Comparison of ENCODE assay signal across 8 mouse cellular contexts in the genomic region with DNA sequence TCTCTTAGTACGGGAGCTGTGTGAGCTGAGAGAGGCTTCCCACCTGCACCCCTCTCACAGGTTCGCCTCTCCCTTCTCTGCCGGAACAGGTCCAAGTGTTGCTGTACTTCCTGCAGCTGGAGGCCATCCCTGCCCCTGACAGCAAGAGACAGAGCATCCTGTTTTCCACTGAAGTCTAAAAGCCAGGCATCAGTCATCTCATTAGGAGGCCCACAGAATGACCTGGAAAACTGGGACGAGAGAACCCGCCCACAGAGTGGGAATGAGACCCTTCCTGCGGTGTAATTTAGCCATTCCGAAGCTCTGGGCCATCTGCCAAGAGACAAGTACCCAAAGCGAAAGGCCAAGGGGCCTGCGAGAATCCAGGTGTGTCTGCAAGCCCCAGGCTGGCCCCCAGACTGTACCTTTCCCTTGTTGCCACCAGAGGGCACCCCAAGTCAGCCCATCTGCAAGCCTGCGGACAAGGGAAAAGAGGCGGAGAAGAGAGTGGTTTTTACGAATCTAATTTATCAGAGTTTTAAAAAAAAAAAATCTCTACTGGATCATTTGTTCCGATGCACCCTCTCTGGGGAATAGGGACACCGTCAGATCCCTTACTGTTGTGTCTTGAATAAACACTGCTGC. TPM values are rescaled to one million over a fixed set of nuclear protein-coding genes. Genes with fewer than 3 reads are reported as not detected.
DNase-seq lines count a peak whose midpoint lies in the region; ATAC-seq and TF ChIP-seq lines count a peak whose summit lies in the region.

No protein-coding gene starts in this region.

- TF ChIP-seq CTCF in Patski (IDR thresholded peaks at IDR 0.05): no peak
- TF ChIP-seq CTCF in forebrain, postnatal 0 days (IDR thresholded peaks at IDR 0.05; ENCODE audit: low read depth): peak; percentile 90

- H3K27me3 ChIP-seq in Patski: no peaks in the 10 kb centered on the region
- no peaks in the 10 kb centered on the region for H3K27me3 ChIP-seq in forebrain, postnatal 0 days (ENCODE audit: insufficient read depth, low read length)
- H3K27me3 ChIP-seq in midbrain, embryonic 10.5 days (ENCODE audit: low read depth, poor library complexity, severe bottlenecking): no peaks in the 10 kb centered on the region

- H3K9me3 ChIP-seq in forebrain, postnatal 0 days (ENCODE audit: low read length): no peaks in the 10 kb centered on the region
- H3K9me3 ChIP-seq in midbrain, embryonic 10.5 days (replicated peaks): no peaks in the 10 kb centered on the region

- intact Hi-C loops in left cerebral cortex, postnatal 10 days (cut with DNase I): loop anchor here (2.0 to 5.0 kb wide), 3 partner anchors 70 to 305 kb away; no protein-coding TSS in a partner anchor

- in situ Hi-C loops in Patski (cut with MboI; ENCODE audit: low pct_unique_long_range_greater_than_20kb): no loop called here

- peak; percentile 73 for ATAC-seq in Patski
- ATAC-seq in forebrain, postnatal 0 days: peak; percentile 86

- no peak overlapping the region for H3K27ac ChIP-seq in forebrain, postnatal 0 days (ENCODE audit: low read depth, low read length)
- no peak overlapping the region for H3K27ac ChIP-seq in midbrain, embryonic 10.5 days (replicated peaks)

- CTCF ChIA-PET in Patski (lab: Charles Lee): interaction anchor here (0.6 to 2.0 kb wide), 10 partner anchors 10 to 253 kb away, joined by 3 to 13 read pairs (median 4); no protein-coding TSS in a partner anchor

- H3K4me2 ChIP-seq in forebrain, postnatal 0 days (ENCODE audit: low read depth): no peak overlapping the region

- DNase-seq in Patski (ENCODE audit: low read depth, low spot score): no peak
- DNase-seq in cerebellum, adult 11-12 months: peak; percentile 69
- DNase-seq in forebrain, postnatal 0 days: peak; percentile 78
- DNase-seq in hindlimb bud, embryonic 11.5 days (ENCODE audit: extremely low spot score, low read depth, low spot score): peak; percentile 16
- peak; percentile 66 to 82 for DNase-seq in left cerebral cortex, postnatal 10 days (ENCODE audit: extremely low spot score in 1 of 2, low spot score in 2 of 2)
- peak; percentile 63 for DNase-seq in midbrain, embryonic 10.5 days (ENCODE audit: low spot score)
- DNase-seq in right cerebral cortex, postnatal 4 days: peak; percentile 76
- peak; percentile 46 for DNase-seq in yolk sac, embryonic 10.5 days (ENCODE audit: low spot score)

- H3K4me1 ChIP-seq in forebrain, postnatal 0 days (ENCODE audit: insufficient read depth): no peaks in the 10 kb centered on the region
- no peaks in the 10 kb centered on the region for H3K4me1 ChIP-seq in midbrain, embryonic 10.5 days

- H3K36me3 ChIP-seq in forebrain, postnatal 0 days (ENCODE audit: insufficient read depth): peaks cover 72% of the 10 kb centered on the region
- peaks cover 79% of the 10 kb centered on the region for H3K36me3 ChIP-seq in midbrain, embryonic 10.5 days

- WGBS in forebrain, postnatal 0 days: 36% methylated on average over 14 of the region's 14 CpGs
- WGBS in midbrain, embryonic 10.5 days: 64% methylated on average over 14 of the region's 14 CpGs

- no peak overlapping the region for H3K4me3 ChIP-seq in forebrain, postnatal 0 days (ENCODE audit: low read depth, low read length)
- H3K4me3 ChIP-seq in midbrain, embryonic 10.5 days: no peak overlapping the region

- no peak overlapping the region for H3K9ac ChIP-seq in forebrain, postnatal 0 days

- POLR2A ChIA-PET in Patski (lab: Charles Lee): no interaction called here

RNA-seq across cellular contexts. Expression of gene Specc1l, which starts 29.6 kb away (rescaled TPM):
- polyA plus RNA-seq in Patski (2021): 45.8 TPM
- 46.1 and 64.5 TPM in 2 replicates for total RNA-seq in forebrain, postnatal 0 days (2014; rRNA removed)
- polyA plus RNA-seq in forebrain, postnatal 0 days (2015; fragmentation: Nextera tagmentation; extraction: Ambion mirVana): 16.2 and 21.4 TPM in 2 replicates
- total RNA-seq in left cerebral cortex, postnatal 10 days (2021): 10 to 100 TPM; 44.2 to 46.6 TPM
- 34.9 and 42.7 TPM in 2 replicates for polyA plus RNA-seq in midbrain, embryonic 10.5 days (2016; fragmentation: Nextera tagmentation; extraction: Ambion mirVana)
